Mouse (Mus musculus) CD4-positive, CD25-positive, alpha-beta regulatory T cell, adult 4 months (primary cell): Measurements from ENCODE around the gene St3gal6. TPM values are rescaled to one million over a fixed set of nuclear protein-coding genes. Genes with fewer than 3 reads are reported as not detected.
A peak's percentile ranks its signal among the peaks of the same experiment; 100 is the strongest.

ENCODE experiments used
- ATAC-seq: one replicate; pipeline ENCODE4 v1.8.0; 2017
- polyA plus RNA-seq, 2 experiments: library from polyadenylated mRNA; unstranded; fragments of 100-300 nt; shearing (Covaris generic); gene quantifications; one replicate each; pipeline ENCODE4 v1.2.1; 2017

The St3gal6 gene
- polyA plus RNA-seq, result 1 to 10 TPM; 5.7 to 9.5 TPM

DNA sequence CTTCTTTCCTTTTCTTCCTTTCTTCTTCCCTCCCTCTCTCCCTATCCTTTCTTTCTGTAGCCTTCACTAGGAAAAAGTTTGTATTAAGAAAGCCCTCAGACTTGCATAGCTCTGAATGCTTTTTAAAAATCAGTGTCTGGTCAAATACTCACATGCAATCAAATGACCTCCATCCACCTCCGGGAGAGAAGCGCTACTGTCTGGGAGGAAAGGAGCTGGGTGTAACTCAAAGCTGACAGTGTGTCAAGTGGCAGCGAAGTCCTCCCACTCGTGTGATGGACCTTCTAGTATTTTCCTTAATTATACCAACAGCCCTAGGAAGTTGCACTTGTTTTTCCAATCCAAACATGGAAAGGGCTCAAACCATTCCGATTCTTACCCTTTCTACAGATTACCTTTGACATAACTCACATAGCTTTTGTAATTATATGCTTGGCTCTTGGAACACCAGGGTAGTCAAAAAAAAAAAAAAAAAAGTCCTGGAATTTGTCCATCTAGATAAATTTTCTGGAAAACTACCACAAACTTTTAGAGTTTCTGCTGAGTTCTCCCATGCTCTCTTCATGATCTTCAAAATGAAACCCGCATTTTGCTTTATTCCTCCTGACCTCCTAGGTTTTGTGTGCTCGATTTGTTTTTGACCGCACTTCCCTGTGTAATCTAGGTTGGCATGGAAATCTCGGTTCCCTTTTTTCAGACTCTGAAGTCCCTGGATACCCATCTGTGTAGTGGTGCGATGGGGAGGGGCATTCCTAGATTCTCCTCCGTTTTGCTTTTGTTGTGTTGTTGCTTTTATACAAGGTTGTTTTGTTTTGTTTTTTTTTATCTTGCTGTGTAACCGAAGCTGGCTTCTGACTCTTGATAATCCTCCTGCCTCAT lies at the start of gene St3gal6:
Gene St3gal6 (minus strand): TSS at position 272 of the 879 bp plus-strand sequence.
- ATAC-seq, result no peak

DNA sequence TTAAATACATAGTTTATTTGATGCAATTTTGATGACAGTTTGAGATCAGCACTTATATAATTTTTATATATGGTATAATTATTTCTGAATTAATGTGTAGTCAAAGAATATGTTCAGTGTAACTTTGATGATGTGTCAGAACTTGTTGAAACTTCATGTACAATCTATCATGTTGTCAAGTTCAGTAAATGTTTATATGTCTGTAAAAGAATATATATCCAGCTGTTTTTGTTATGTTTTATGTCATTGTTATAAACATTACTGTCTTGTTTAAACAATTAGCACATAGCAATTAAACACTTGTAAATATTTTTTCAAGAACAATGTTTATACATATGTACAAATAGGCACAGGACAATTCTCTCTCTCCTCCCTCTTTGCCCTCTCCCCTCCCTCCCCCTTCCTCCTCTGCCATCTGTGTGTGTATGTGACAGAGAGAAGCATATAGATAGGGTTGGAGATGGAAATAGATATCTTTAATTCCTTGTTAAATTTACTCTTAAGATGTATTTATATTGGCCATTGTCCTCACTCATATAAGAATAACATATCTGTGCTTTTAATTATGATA lies 46.7 kb upstream of the St3gal6 start:
- ATAC-seq, result no peak

DNA sequence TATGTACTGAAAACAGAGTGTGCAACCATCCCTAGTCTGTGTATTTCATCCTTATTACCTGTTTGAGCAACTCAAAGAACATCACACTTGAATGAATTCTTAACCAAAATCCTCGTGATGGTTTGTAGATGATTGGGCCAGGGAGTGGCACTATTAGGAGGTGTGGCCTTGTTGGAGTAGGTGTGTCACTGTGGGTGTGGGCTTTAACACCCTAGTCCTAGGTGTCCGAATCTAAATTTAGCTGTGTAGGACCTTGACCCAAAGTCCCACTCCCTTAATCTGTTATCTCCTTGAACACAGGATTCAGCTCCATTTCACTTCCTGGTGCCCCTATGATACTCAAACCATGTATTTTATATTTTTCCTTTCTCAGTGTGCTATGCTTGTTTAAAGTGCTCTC lies 37.2 kb upstream of the St3gal6 start:
- no peak for ATAC-seq

GRCm38 (mm10) chr16:58556067-58556830 lies 32.2 kb upstream of the St3gal6 start:
- ATAC-seq, result no peak

DNA sequence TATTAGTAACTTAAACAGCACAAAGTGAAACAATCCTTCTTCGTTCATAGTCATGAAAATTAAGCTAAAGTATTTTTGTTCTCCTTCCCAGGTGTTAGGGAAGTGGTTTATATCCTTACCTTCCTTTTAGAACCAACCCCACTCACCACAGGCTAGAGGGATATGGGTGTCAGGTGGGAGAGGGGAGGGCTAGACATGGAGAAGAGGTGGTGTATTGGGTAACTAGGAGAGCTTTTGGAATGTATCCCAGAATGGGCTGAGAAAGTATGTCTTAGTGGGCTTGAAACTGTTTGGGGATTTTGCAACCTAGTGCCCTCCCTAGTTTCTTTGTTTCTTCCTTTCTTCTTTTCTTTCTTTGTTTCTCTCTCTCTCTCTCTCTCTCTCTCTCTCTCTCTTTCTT lies 30.6 kb upstream of the St3gal6 start:
- ATAC-seq, result no peak

GRCm38 (mm10) chr16:58548042-58548441 lies 24.0 kb upstream of the St3gal6 start:
- no peak for ATAC-seq

GRCm38 (mm10) chr16:58546128-58546527 lies 22.1 kb upstream of the St3gal6 start:
- peak; percentile 74 for ATAC-seq

- no peak for ATAC-seq
Measured at GRCm38 (mm10) chr16:58539490-58539889, 15.4 kb upstream of the St3gal6 start.

GRCm38 (mm10) chr16:58539011-58539410 lies 15.0 kb upstream of the St3gal6 start:
- no peak for ATAC-seq

DNA sequence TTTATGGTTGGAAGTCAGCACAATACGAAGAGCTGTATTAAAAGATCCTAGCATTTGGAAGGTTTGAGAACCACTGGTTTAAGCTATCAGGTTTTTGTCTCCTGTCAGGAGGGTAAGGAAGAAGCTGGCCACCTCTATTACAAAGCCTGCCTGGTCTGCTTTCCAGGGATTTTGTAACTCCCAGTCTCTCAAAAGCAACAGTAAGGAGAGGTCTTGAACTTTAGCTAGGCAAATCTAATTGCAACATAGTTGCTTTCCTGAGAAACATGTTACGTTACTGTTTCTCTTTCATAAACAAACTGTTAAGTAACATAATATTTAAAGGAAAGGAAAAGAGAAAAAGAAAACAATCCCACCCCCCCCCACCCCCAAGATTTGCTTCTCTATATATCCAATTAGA lies 12.0 kb upstream of the St3gal6 start:
- no peak for ATAC-seq

- ATAC-seq, result no peak
Measured at GRCm38 (mm10) chr16:58535236-58535635, 11.2 kb upstream of the St3gal6 start.

- peak; percentile 93 for ATAC-seq
Measured at GRCm38 (mm10) chr16:58534245-58535142, 10.5 kb upstream of the St3gal6 start.

DNA sequence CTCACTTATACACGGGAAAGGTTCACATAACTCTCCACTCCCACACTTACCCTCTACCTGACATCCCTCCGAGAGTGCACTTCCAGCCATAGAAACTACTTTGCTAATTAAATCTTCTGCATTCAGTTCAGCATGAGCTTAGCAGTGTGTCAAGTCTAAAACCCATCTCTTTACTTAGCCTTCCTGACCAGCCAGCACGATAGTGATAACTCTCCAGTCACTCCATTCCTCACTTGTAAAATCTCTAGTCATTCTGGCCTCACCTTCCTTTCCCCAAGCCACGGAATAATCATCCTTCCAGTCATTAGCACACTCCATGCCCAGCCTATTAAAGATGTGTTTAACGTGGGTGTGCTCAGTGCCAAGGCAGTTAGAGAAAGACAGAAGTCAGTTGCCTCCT lies 9.7 kb upstream of the St3gal6 start:
- ATAC-seq, result no peak

DNA sequence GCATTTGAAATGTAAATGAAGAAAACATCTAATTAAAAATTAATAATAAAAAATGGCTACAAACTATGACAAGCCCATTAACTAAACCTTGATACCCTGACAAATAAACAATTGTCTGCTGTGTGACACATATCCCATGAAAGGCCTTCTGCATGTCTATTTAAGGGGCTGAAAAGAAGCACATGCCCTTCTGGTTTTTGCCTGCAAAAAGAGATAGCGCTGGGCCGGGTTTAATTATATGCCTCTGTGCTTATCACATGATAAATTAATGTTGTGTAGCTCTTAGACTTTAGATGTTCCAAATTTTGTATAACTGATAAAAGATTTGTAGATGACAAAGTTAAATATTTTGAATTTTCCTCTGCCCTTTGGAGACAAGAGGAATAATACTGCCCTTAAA lies 9.2 kb upstream of the St3gal6 start:
- no peak for ATAC-seq

DNA sequence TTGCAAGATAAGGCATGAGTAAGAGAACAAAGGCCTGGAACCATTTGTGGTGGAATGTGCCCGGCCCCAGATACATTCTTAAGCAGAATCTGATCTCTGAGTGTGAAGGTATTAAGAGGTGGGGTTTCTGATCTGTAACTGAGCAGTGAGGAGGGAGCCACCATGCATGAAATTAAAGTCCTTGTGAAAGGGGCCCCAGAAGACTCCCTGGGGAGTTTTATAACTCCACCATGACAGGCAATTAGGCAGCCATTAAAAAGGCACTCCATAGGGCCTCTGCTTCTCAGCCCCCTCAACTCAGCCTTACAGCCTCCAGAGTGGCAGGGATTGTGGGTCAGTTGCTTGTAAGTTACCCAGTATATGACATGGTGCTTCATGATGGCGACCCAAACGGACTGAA lies 8.5 kb upstream of the St3gal6 start:
- no peak for ATAC-seq

DNA sequence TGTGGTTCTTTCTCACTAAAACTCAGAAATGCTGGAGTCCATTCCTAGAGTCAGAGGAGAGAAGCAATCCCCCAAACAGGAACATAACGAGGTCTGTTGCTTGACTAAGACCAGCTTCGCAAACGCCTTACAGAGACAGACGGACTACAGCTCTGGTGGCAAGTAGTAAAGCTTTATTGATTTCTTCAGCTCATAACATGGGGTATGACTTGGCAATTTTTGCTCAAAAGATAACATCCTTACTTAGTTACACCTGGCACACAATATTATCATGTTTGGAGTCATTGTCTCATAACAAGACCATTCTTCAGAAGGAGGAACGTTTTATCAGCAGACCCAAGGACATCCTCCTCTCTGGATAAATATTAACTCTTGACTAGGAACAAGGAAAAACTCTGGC lies 3.8 kb upstream of the St3gal6 start:
- no peak for ATAC-seq

DNA sequence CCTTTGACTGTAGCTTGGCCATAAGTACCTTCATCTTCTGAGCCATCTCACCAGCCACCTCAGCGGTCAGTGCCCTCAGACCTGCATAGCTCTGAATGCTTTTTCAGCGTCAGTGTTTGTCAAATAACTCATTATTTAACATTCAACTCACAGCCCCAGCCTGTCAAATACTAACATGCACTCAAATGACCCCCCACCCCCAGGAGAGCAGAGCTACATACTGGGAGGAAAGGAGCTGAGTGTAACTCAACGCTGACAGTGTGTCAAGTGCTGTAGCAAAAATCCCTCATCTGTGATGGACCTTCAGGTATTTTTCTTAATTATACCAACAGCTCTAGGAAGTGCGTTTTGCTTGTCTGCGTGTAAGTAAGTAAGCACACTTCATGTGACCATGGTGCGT lies 2.7 kb upstream of the St3gal6 start:
- no peak for ATAC-seq

- no peak for ATAC-seq
Measured at GRCm38 (mm10) chr16:58525832-58526231, 1.8 kb upstream of the St3gal6 start.

DNA sequence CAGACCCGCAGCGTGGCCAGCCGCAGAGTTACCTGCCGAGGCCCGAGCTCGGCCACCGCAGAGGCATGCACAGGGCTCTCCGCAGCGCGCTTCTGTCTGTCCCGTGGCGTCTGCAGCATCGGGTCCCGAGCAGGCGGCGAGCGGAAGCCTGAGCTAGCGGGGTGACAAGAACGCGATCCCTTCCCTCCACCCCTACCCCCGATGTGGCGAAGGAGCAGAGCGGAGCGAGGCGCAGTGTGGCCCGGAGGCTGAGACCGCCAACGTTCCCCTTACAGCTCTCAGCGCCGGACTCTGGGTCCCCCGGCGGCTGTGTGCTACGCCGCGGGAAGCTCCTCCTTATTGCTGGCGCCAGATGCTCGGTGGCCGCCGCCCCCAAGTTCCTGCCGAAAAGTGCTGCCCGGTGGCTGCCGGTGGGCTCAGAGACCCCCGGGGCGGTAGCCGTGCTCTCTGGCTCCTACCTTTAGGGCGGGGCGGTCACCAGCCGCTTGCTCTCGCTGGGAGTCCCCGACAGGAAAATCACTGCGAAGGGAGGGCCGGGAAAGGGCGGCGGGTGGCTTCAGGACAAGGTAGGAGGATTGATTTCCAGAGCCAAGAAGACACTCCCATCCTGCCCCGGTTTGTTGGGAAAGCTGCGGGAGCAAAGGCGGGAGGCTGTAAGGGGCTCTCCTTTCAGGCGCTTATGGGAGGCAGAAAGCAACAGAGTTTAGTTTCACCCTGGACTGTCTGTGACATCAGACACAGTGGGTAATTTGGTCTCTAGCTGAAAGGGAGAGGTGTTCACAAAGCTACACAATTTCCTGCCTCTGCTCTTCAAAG lies 791 bp downstream of the St3gal6 start:
- ATAC-seq, result peak; percentile 80

DNA sequence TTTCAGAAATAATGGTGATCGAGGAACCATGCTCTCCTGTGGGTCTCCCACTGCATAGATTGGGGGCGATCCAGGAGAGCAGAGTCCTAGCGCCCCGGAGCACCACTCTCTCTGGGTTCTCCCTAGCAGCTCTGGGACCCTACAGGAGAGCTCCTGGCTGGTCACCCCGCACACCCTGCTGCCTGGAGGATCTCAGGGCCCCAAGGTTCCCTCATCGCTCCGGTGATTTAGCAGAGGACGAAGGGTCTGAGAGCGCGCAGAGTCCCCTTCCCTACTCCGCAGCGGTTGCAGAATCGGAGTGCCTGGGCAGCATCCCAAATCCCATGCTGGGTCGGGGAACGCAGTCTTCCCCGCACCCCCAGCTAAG lies 1.4 kb downstream of the St3gal6 start:
- peak; percentile 26 for ATAC-seq

GRCm38 (mm10) chr16:58521900-58522299 lies 2.1 kb downstream of the St3gal6 start:
- no peak for ATAC-seq

DNA sequence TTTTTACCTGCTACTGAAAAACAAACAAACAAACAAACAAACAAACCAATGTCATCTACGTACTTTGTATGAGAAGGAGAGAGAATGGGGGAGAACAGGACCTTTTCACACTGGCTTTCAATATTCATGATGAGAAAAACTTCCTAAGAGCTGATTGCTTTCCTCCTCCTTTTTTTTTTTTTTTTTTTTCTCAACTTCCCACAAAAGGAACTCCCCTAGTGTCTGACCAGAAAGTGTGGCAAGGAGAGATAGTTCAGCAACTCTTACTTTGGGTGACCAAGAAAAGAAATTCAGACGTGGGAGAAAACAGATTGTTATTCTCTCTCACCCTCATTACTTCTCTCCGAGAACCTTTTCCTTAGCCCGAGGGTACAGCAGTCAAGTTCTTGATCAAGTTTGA lies 2.9 kb downstream of the St3gal6 start:
- no peak for ATAC-seq
